Mouse (Mus musculus) frontal cortex, postnatal 10 days (tissue): ENCODE data around the gene Iqschfp.

Experiments used
- DNase-seq, 2 experiments: peaks; one replicate each; pipeline ENCODE4 v3.0.0; 2022; ENCODE audit warnings: low spot score in 2 of 2, mixed read lengths in 1 of 2

The Iqschfp gene

GRCm38 (mm10) chr3:68642935-68643334 lies 750.9 kb downstream of the Iqschfp start:
- no peak for DNase-seq

DNA sequence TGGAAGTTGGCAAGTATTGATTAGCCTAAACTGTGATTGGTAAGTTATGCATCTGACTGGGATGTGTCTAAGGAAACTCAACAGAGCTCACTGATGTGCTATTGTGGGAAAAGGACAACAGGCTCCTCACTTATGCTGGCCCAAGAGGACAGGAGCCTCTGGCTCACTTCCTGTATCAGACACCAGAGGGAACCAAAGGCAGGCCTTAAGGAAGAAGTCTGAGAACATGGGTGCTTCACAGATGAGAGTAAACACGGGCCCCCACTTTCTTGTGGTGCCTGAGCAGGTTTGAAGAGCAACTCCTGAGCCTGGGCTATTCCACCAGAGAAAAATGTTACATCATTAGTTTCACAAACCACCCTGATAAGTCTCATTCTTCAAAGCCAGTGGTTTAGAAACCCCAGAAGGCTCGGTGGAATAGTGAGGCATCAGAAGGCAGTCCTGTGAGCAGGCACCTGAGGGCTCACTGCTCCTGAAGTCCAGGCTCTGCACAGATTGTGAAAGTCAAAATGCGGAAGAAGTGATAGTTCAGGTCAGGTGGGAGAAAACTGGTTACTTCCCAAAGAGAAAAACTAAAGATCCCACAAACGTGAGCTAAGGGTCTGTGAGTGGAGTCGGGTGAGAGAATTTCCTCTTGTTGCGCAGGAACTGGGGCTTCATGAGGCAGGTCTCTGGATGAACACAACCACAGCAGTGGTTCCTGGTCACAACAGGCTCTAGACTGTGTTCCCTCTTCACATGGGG lies 754.5 kb downstream of the Iqschfp start:
- no peak for DNase-seq

- no peak for DNase-seq
These were observed 755.2 kb downstream of the Iqschfp start for GRCm38 (mm10) chr3:68647282-68647681.

- no peak for DNase-seq
These were observed 758.2 kb downstream of the Iqschfp start for GRCm38 (mm10) chr3:68650251-68650650.

DNA sequence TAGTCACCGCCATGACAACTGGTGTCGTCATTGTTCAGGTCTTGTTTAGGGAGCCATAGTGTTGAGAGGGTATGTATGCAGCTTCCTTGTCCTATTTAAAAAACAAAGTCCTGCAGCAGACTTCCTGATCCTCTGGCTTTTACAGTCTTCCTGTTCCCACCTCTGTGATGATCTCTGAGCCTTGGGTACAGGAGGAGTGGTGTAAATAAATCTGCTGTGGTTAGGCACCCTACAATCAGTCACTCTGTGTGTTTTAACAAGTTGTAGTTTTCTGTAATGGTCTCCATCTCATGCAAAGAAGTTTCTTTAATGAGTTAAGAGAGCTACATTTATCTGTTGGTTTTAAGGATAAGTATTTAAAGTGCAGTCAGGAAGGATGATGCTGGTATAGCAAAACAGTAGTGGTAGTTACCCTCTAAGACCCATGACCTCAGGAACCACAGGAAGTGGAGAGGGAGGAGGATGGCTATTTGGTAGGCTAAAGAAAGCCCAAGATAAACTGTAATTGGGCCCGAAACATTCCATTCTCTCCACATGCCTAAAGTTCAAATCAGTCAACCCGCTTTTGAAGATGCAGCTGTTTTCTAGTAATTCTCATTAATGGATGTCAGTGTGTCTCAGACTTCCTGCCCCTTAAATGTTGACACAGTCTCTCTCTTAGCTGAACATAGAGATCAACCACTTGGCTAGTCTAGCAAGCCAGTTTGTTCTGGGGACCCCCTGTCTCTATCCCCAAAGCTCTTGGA lies 764.7 kb downstream of the Iqschfp start:
- no peak for DNase-seq

GRCm38 (mm10) chr3:68657589-68658245 lies 765.7 kb downstream of the Iqschfp start:
- DNase-seq = no peak

DNA sequence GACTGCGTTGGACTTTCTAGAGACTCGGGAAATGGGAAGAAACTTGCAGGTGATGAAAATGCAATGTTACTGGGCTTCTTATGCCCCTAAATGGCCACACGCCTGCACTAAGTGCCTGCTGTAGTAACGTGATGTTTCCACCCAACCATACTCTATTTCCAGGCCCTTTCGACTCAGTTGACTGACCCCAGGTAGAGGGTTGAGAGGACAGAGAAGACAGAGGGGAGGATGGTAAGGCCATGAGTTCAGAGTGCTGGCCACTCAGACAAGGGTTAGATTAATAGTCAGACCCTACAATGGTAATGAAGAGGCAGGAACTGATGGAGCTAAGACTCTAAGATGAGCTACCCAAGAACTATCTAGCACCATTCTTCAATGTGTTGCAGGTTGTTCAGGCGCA lies 768.0 kb downstream of the Iqschfp start:
- DNase-seq = no peak

- no peak for DNase-seq
These were observed 768.5 kb downstream of the Iqschfp start for GRCm38 (mm10) chr3:68660538-68660937.

GRCm38 (mm10) chr3:68662386-68662785 lies 770.4 kb downstream of the Iqschfp start:
- DNase-seq = no peak

GRCm38 (mm10) chr3:68664337-68664736 lies 772.3 kb downstream of the Iqschfp start:
- DNase-seq = no peak

DNA sequence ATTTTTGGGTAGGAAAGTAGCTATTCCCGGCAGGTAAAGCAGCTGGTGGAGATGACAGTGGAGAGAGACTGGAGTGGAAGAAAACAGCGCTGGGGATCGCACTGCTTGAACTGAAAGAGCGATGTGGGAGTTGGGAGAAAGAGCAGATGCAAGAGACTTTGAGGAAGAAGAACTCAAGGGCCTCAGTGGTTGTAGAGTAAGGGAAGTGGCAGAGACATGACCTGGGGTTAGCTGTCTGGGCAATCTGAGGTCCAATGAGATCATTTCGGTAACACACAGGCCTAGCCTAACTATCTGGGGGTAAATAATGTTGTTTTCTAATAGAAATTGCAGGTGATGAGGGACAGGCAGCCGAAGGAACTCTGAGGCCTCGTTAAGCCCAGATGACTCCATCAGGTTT lies 774.3 kb downstream of the Iqschfp start:
- DNase-seq = no peak

- no peak for DNase-seq
These were observed 775.8 kb downstream of the Iqschfp start for GRCm38 (mm10) chr3:68667852-68668251.

- DNase-seq = no peak
These were observed 777.5 kb downstream of the Iqschfp start for GRCm38 (mm10) chr3:68669418-68669974.

DNA sequence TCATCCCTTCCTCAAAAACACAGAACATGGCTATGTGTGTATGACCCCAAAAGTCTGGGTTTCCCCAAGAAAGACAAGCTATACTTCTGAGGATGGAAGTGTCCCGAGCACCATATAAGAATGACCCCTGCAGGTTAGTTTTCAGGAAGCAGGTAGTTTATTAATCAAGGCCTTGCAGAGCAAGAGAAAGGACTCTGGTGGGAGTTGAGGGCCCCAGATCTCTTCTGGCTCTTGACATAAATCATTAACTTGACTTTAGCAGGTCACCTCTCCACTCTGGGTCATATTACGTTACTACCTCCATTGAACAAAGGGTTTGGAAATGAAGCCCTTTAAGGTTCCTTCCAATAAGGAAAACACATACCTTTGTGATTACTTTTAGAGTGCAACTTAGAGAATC lies 782.7 kb downstream of the Iqschfp start:
- no peak for DNase-seq

DNA sequence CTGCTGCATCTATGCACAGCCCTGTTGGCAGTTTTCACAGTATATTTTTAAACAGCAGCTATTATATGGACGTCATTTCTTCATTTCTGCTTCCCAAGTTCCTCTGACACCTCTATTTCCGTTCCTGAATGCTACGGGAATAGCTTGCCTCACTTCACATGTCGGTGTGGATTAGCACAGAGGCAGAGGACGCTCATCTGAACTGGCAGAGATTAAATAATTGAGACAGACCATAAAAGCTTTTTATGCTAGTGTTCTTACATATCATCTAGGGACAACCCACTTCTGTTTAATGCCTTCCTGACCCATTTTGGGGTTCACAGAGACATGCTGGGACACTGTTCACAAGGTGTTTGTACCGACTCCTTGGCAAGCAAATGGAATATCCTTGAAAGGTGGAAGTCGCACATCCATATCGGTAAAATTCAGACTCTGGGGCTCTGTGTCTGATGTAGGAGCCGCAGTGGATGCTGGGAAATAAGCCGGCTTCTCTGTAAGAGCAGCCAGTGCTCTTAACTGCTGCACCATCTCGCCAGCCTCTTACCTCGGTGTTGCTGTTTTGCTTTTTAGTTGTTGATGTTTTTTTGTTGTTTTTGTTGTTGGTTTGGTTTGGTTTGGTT lies 783.3 kb downstream of the Iqschfp start:
- DNase-seq = no peak
